Mouse (Mus musculus) MEL (cell line): ENCODE measurements around the gene Kel. TPM values are rescaled to one million over a fixed set of nuclear protein-coding genes. Genes with fewer than 3 reads are reported as not detected.
A peak's percentile ranks its signal among the peaks of the same experiment; 100 is the strongest.

Experiments
- DNase-seq: peaks from one replicate; pipeline ENCODE4 v3.0.0; 2011; ENCODE audit warnings: low read depth, low spot score
- H3K27ac ChIP-seq: 2 replicates; pipeline ENCODE4 v1.5.1; 2012; ENCODE audit warnings: low read depth, mild to moderate bottlenecking, control low read depth, low read length, moderate library complexity; ENCODE audit not compliant: control insufficient read depth
- H3K27me3 ChIP-seq, 2 experiments: fragments of 150-350 bp in 1 of 2; sonication (generic) in 1 of 2; 2 replicates each; pipeline ENCODE4 v1.6.1; 2012; ENCODE audit warnings: low read length in 2 of 2, mild to moderate bottlenecking in 2 of 2, improper control_type of control experiment in 1 of 2, moderate library complexity in 1 of 2; ENCODE audit not compliant: insufficient read depth in 2 of 2, control insufficient read depth in 1 of 2
- H3K36me3 ChIP-seq, 2 experiments: 2 replicates each; pipeline ENCODE4 v1.6.1; 2012 to 2014; ENCODE audit warnings: low read length in 2 of 2, improper control_type of control experiment in 1 of 2, inconsistent platforms in 1 of 2, mild to moderate bottlenecking in 1 of 2; ENCODE audit not compliant: insufficient read depth in 2 of 2, control insufficient read depth in 1 of 2
- H3K4me1 ChIP-seq, 2 experiments: fragments of 150-350 bp in 1 of 2; sonication (generic) in 1 of 2; 2 replicates each; pipeline ENCODE4 v1.6.1; 2012; ENCODE audit warnings: low read length in 2 of 2, improper control_type of control experiment in 1 of 2, mild to moderate bottlenecking in 1 of 2; ENCODE audit not compliant: insufficient read depth in 2 of 2, control insufficient read depth in 1 of 2
- H3K4me3 ChIP-seq, 2 experiments: fragments of 150-350 bp in 1 of 2; sonication (generic) in 1 of 2; 2 replicates each; pipeline ENCODE4 v1.5.1; 2012; ENCODE audit warnings: low read depth in 2 of 2, low read length in 2 of 2, mild to moderate bottlenecking in 2 of 2, moderate library complexity in 2 of 2, control low read depth in 1 of 2, improper control_type of control experiment in 1 of 2; ENCODE audit not compliant: control insufficient read depth in 1 of 2, insufficient read depth in 1 of 2
- H3K79me2 ChIP-seq: 2 replicates; pipeline ENCODE4 v1.6.1; 2012; ENCODE audit warnings: mild to moderate bottlenecking, low read length, moderate library complexity; ENCODE audit not compliant: control insufficient read depth, poor library complexity, insufficient read depth
- H3K9ac ChIP-seq: 2 replicates; pipeline ENCODE4 v1.6.1; 2012; ENCODE audit warnings: low read depth, mild to moderate bottlenecking, control low read depth, low read length, moderate library complexity; ENCODE audit not compliant: control insufficient read depth, poor library complexity, severe bottlenecking
- H3K9me3 ChIP-seq: fragments of 150-350 bp; sonication (generic); replicated peaks from 2 replicates; pipeline ENCODE4 v1.6.1; 2012; ENCODE audit warnings: mild to moderate bottlenecking, low read length, improper control_type of control experiment, moderate library complexity; ENCODE audit not compliant: insufficient read depth
- CTCF ChIP-seq, 3 experiments: IDR thresholded peaks in 2 of 3; conservative IDR thresholded peaks in 1 of 3; 2 replicates each; pipeline ENCODE4 v1.5.1; 2011 to 2012; ENCODE audit warnings: low read length in 3 of 3, low read depth in 2 of 3, mild to moderate bottlenecking in 2 of 3, improper control_type of control experiment in 1 of 3, inconsistent platforms in 1 of 3, mixed read lengths in 1 of 3, moderate library complexity in 1 of 3; ENCODE audit not compliant: control insufficient read depth in 1 of 3, insufficient read depth in 1 of 3, poor library complexity in 1 of 3, severe bottlenecking in 1 of 3
- E2F4 ChIP-seq: IDR thresholded peaks from 2 replicates; pipeline ENCODE4 v1.6.1; 2011; ENCODE audit warnings: low read depth, low read length, improper control_type of control experiment, borderline replicate concordance
- EP300 ChIP-seq, 2 experiments: IDR thresholded peaks; 2 replicates each; pipeline ENCODE4 v1.6.1; 2011; ENCODE audit warnings: improper control_type of control experiment in 2 of 2, low read length in 2 of 2, low read depth in 1 of 2, mild to moderate bottlenecking in 1 of 2
- ETS1 ChIP-seq: IDR thresholded peaks from 2 replicates; pipeline ENCODE4 v1.6.1; 2012; ENCODE audit warnings: low read depth, mild to moderate bottlenecking, inconsistent platforms, low read length, improper control_type of control experiment, moderate library complexity
- GABPA ChIP-seq: IDR thresholded peaks from 2 replicates; pipeline ENCODE4 v1.6.1; 2012; ENCODE audit warnings: low read depth, mild to moderate bottlenecking, inconsistent platforms, low read length, improper control_type of control experiment, moderate library complexity
- GATA1 ChIP-seq: IDR thresholded peaks from 2 replicates; pipeline ENCODE4 v1.6.1; 2011; ENCODE audit warnings: low read depth, low read length, improper control_type of control experiment
- HCFC1 ChIP-seq: IDR thresholded peaks from 2 replicates; pipeline ENCODE4 v1.6.1; 2012; ENCODE audit warnings: low read depth, mild to moderate bottlenecking, inconsistent platforms, low read length, improper control_type of control experiment, moderate library complexity
- JUND ChIP-seq: IDR thresholded peaks from 2 replicates; pipeline ENCODE4 v1.6.1; 2011; ENCODE audit warnings: low read depth, mild to moderate bottlenecking, improper control_type of control experiment, low read length
- MAFK ChIP-seq: IDR thresholded peaks from 2 replicates; pipeline ENCODE4 v1.6.1; 2011; ENCODE audit warnings: low read depth, mild to moderate bottlenecking, low read length, improper control_type of control experiment, borderline replicate concordance
- MAX ChIP-seq: IDR thresholded peaks from 2 replicates; pipeline ENCODE4 v1.6.1; 2011; ENCODE audit warnings: low read length, improper control_type of control experiment
- MXI1 ChIP-seq: IDR thresholded peaks from 2 replicates; pipeline ENCODE4 v1.6.1; 2011; ENCODE audit warnings: mild to moderate bottlenecking, low read depth, low read length, improper control_type of control experiment
- NELFE ChIP-seq: IDR thresholded peaks from 2 replicates; pipeline ENCODE4 v1.6.1; 2011; ENCODE audit warnings: low read depth, low read length, improper control_type of control experiment
- NRF1 ChIP-seq: IDR thresholded peaks from 2 replicates; pipeline ENCODE4 v1.6.1; 2014; ENCODE audit warnings: low read depth, mild to moderate bottlenecking, inconsistent platforms, low read length, improper control_type of control experiment, moderate library complexity; ENCODE audit not compliant: poor library complexity, insufficient read depth, severe bottlenecking
- POLR2A ChIP-seq, 2 experiments: IDR thresholded peaks; 2 replicates each; pipeline ENCODE4 v1.6.1; 2011 to 2012; ENCODE audit warnings: low read length in 2 of 2, mild to moderate bottlenecking in 2 of 2, control low read depth in 1 of 2, improper control_type of control experiment in 1 of 2, low read depth in 1 of 2, moderate library complexity in 1 of 2; ENCODE audit not compliant: control insufficient read depth in 1 of 2, insufficient read depth in 1 of 2, poor library complexity in 1 of 2
- POLR2AphosphoS2 ChIP-seq: IDR thresholded peaks from 2 replicates; pipeline ENCODE4 v1.6.1; 2011; ENCODE audit warnings: low read length, improper control_type of control experiment
- RAD21 ChIP-seq: IDR thresholded peaks from 2 replicates; pipeline ENCODE4 v1.6.1; 2011; ENCODE audit warnings: mild to moderate bottlenecking, low read depth, low read length, improper control_type of control experiment
- RCOR1 ChIP-seq: IDR thresholded peaks from 2 replicates; pipeline ENCODE4 v1.6.1; 2012; ENCODE audit warnings: low read depth, mild to moderate bottlenecking, inconsistent platforms, low read length, improper control_type of control experiment
- SIN3A ChIP-seq: IDR thresholded peaks from 2 replicates; pipeline ENCODE4 v1.6.1; 2012; ENCODE audit warnings: low read length, improper control_type of control experiment, inconsistent platforms
- SMC3 ChIP-seq: IDR thresholded peaks from 2 replicates; pipeline ENCODE4 v1.6.1; 2011; ENCODE audit warnings: low read depth, low read length, improper control_type of control experiment
- TAL1 ChIP-seq: IDR thresholded peaks from 2 replicates; pipeline ENCODE4 v1.6.1; 2012; ENCODE audit warnings: mild to moderate bottlenecking, inconsistent platforms, low read length, moderate library complexity, mixed read lengths
- TCF12 ChIP-seq: IDR thresholded peaks from 2 replicates; pipeline ENCODE4 v1.6.1; 2014; ENCODE audit warnings: low read depth, mild to moderate bottlenecking, inconsistent platforms, low read length, improper control_type of control experiment, moderate library complexity
- UBTF ChIP-seq: IDR thresholded peaks from 2 replicates; pipeline ENCODE4 v1.6.1; 2012; ENCODE audit warnings: low read depth, mild to moderate bottlenecking, inconsistent platforms, low read length, improper control_type of control experiment, moderate library complexity, borderline replicate concordance; ENCODE audit not compliant: insufficient read depth
- ZC3H11A ChIP-seq: IDR thresholded peaks from 2 replicates; pipeline ENCODE4 v1.6.1; 2012; ENCODE audit warnings: low read depth, mild to moderate bottlenecking, inconsistent platforms, low read length, improper control_type of control experiment
- ZNF384 ChIP-seq: IDR thresholded peaks from 2 replicates; pipeline ENCODE4 v1.6.1; 2012; ENCODE audit warnings: low read depth, mild to moderate bottlenecking, inconsistent platforms, low read length, improper control_type of control experiment
- polyA plus RNA-seq, 2 experiments: library from polyadenylated mRNA; stranded (reverse) in 1 of 2; unstranded in 1 of 2; fragments of >175 nt in 1 of 2; fragments of >200 nt in 1 of 2; gene quantifications; 2 replicates each; pipeline versions ENCODE4 v1.2.1 to v1.2.4; 2012; ENCODE audit warnings: low replicate concordance in 2 of 2, low read depth in 1 of 2; ENCODE audit not compliant: insufficient read length in 2 of 2, insufficient read depth in 1 of 2, missing spikeins in 1 of 2
- total RNA-seq: library from RNA; depleted of rRNA; stranded (reverse); fragments of 300-350 nt; gene quantifications from 2 replicates; pipeline ENCODE4 v1.2.3, GENCODE M21; 2012

Kel gene
- total and polyA plus RNA-seq, 3 experiments = 31.0 to 79.6 TPM; not detected in 1

- TF ChIP-seq EP300 (IDR thresholded peaks at IDR 0.05; ENCODE audit: low read depth in 1 of 2, low read length in 2 of 2) = peak; percentile 70 to 85
- no peak for TF ChIP-seq NRF1
- no peak for TF ChIP-seq GABPA
- TF ChIP-seq UBTF = no peak
- peak; percentile 55 for TF ChIP-seq TCF12
- TF ChIP-seq POLR2A (IDR thresholded peaks at IDR 0.05; ENCODE audit: control insufficient read depth in 1 of 2, insufficient read depth in 1 of 2, low read depth in 1 of 2, low read length in 2 of 2, poor library complexity in 1 of 2) = no peak
- 0 out of 2 replicates have a peak, but pooled peaks have one; percentile 23 for TF ChIP-seq RCOR1
- no peak for TF ChIP-seq ZC3H11A
- TF ChIP-seq SMC3 = peak; percentile 8; the same call in 1 of the 2 replicates
- no peak for TF ChIP-seq POLR2AphosphoS2
Observed at GRCm38 (mm10) chr6:41706275-41706674, 2.1 kb upstream of the Kel start (continued).

- Histone ChIP-seq H3K36me3 (peaks cover 8 to 66% of the 10 kb centered on the region in 2 experiments), H3K27ac (peak overlapping the region; percentile 72), H3K9ac (peak overlapping the region; percentile 58), H3K4me1 (peaks cover 33 to 40% of the 10 kb centered on the region in 2 experiments), H3K4me3 (peak overlapping the region; percentile 42 to 77), H3K9me3 (no peaks in the 10 kb centered on the region), H3K27me3 (no peaks in the 10 kb centered on the region), H3K79me2 (peaks cover 15% of the 10 kb centered on the region)
- TF ChIP-seq RAD21 (peak; percentile 56), ZC3H11A (peak; percentile 7; the same call in 1 of the 2 replicates), UBTF (no peak), MAX (no peak), JUND (no peak), EP300 (IDR thresholded peaks at IDR 0.05; ENCODE audit: low read depth in 1 of 2, low read length in 2 of 2) (peak in 1 of 2 experiments; percentile 21; a peak in 1 of 4 replicates), CTCF (IDR thresholded peaks at IDR 0.05 in 2 of 3, conservative IDR thresholded peaks at IDR 0.05 in 1 of 3; ENCODE audit: control insufficient read depth in 1 of 3, insufficient read depth in 1 of 3, low read depth in 2 of 3, low read length in 3 of 3, poor library complexity in 1 of 3, severe bottlenecking in 1 of 3) (peak; percentile 40 to 62 (median 44)), TCF12 (no peak), HCFC1 (no peak), E2F4 (no peak), NRF1 (no peak), MXI1 (peak; percentile 29; the same call in 1 of the 2 replicates), POLR2A (IDR thresholded peaks at IDR 0.05; ENCODE audit: control insufficient read depth in 1 of 2, insufficient read depth in 1 of 2, low read depth in 1 of 2, low read length in 2 of 2, poor library complexity in 1 of 2) (no peak), SMC3 (peak; percentile 50)
- peak; percentile 76 for DNase-seq
Observed at GRCm38 (mm10) chr6:41702928-41703327, 1.2 kb downstream of the Kel start.

GRCm38 (mm10) chr6:41701245-41701644 is 2.9 kb downstream of the Kel start:
- H3K4me1 ChIP-seq = peaks cover 27 to 38% of the 10 kb centered on the region in 2 experiments
- TF ChIP-seq CTCF (IDR thresholded peaks at IDR 0.05 in 2 of 3, conservative IDR thresholded peaks at IDR 0.05 in 1 of 3; ENCODE audit: control insufficient read depth in 1 of 3, insufficient read depth in 1 of 3, low read depth in 2 of 3, low read length in 3 of 3, poor library complexity in 1 of 3, severe bottlenecking in 1 of 3) = no peak
- no peak for TF ChIP-seq SIN3A
- TF ChIP-seq TAL1 = peak; percentile 13; the same call in 1 of the 2 replicates
- TF ChIP-seq SMC3 = no peak
- 0 out of 2 replicates have a peak, but pooled peaks have one; percentile 6 for TF ChIP-seq RCOR1
- no peak for TF ChIP-seq HCFC1
- no peak for TF ChIP-seq ZNF384
- no peak for TF ChIP-seq NELFE
- TF ChIP-seq ETS1 = peak; percentile 35; the same call in 1 of the 2 replicates
- TF ChIP-seq EP300 (IDR thresholded peaks at IDR 0.05; ENCODE audit: low read depth in 1 of 2, low read length in 2 of 2) = peak; percentile 31 to 43; a peak in 2 of 4 replicates
- 0 out of 2 replicates have a peak, but pooled peaks have one; percentile 49 for TF ChIP-seq MAFK
- TF ChIP-seq GATA1 = peak; percentile 67
- TF ChIP-seq, all 39 proteins: peak for 6
- Histone ChIP-seq H3K27ac (no peak overlapping the region), H3K9ac (no peak overlapping the region), H3K79me2 (peaks cover 15% of the 10 kb centered on the region), H3K9me3 (no peaks in the 10 kb centered on the region), H3K36me3 (peaks cover 8 to 57% of the 10 kb centered on the region in 2 experiments), H3K4me3 (no peak overlapping the region), H3K27me3 (no peaks in the 10 kb centered on the region)
- peak; percentile 27 for DNase-seq
